Mouse (Mus musculus) thymus, adult 2 months (tissue): Measurements from ENCODE around the gene Sspn.

Experiments used
- CTCF ChIP-seq: fragments of 200-500 bp; IDR thresholded peaks from 2 replicates; pipeline ENCODE4 v1.5.1; 2012; ENCODE audit warnings: mild to moderate bottlenecking, control low read depth, low read length, moderate library complexity, borderline replicate concordance; ENCODE audit not compliant: control insufficient read depth, poor library complexity, insufficient read depth; ENCODE audit errors: extremely low read depth
- POLR2A ChIP-seq: fragments of 200-500 bp; IDR thresholded peaks from 2 replicates; pipeline ENCODE4 v1.6.1; 2012; ENCODE audit warnings: mild to moderate bottlenecking, low read length, control low read depth, moderate library complexity; ENCODE audit not compliant: control insufficient read depth, poor library complexity, insufficient read depth; ENCODE audit errors: extremely low read depth

- no peak for TF ChIP-seq CTCF
- TF ChIP-seq POLR2A = no peak
Measured at GRCm38 (mm10) chr6:145977771-145978450, 46.5 kb downstream of the Sspn start.
